Mouse (Mus musculus) hematopoietic stem cell, adult 5-6 weeks (primary cell): Measurements from ENCODE around the gene Ostc. TPM values are rescaled to one million over a fixed set of nuclear protein-coding genes. Genes with fewer than 3 reads are reported as not detected.

Experiments used
- ATAC-seq, 2 experiments: fragments of 125-278 bp in 1 of 2; replicated peaks in 1 of 2; 2 replicates each; pipeline ENCODE4 v1.8.0; 2016 to 2017; ENCODE audit warnings: inconsistent platforms in 2 of 2, mild to moderate bottlenecking in 2 of 2, moderate number of reproducible peaks in 2 of 2, low read depth in 1 of 2, moderate TSS enrichment in 1 of 2; ENCODE audit not compliant: low FRiP score in 2 of 2, poor library complexity in 2 of 2, severe bottlenecking in 2 of 2, insufficient read depth in 1 of 2, low TSS enrichment in 1 of 2
- total RNA-seq: library from RNA; stranded (forward); fragments of 172-1452, 232-1000 nt; gene quantifications from 2 replicates; pipeline ENCODE4 v1.2.3, GENCODE M21; 2017

The Ostc gene
- total RNA-seq: 127 and 143 TPM in 2 replicates

- ATAC-seq: peak; percentile 97 to 98
Measured at GRCm38 (mm10) chr3:130708967-130709924, at the start of gene Ostc. Gene Ostc, minus strand, starts transcription at chr3:130709444.

- ATAC-seq: no peak
Measured at GRCm38 (mm10) chr3:130758157-130758841, 49.1 kb upstream of the Ostc start.

- ATAC-seq: no peak
Measured at GRCm38 (mm10) chr3:130757117-130757852, 48.0 kb upstream of the Ostc start.

GRCm38 (mm10) chr3:130749206-130749605 is 40.0 kb upstream of the Ostc start:
- no peak for ATAC-seq

GRCm38 (mm10) chr3:130746673-130747619 is 37.7 kb upstream of the Ostc start:
- no peak for ATAC-seq

- no peak for ATAC-seq
Measured at GRCm38 (mm10) chr3:130737652-130738361, 28.6 kb upstream of the Ostc start.

GRCm38 (mm10) chr3:130736758-130737157 is 27.5 kb upstream of the Ostc start:
- no peak for ATAC-seq

- ATAC-seq: peak; percentile 92 to 98
Measured at GRCm38 (mm10) chr3:130730189-130730653, 21.0 kb upstream of the Ostc start, which contains the start of gene Rpl34. Gene Rpl34, minus strand, starts transcription at chr3:130730398.

GRCm38 (mm10) chr3:130729472-130730188 is 20.4 kb upstream of the Ostc start:
- peak; percentile 35 to 49; a peak in 3 of 4 replicates for ATAC-seq

GRCm38 (mm10) chr3:130727676-130728075 is 18.4 kb upstream of the Ostc start:
- no peak for ATAC-seq

GRCm38 (mm10) chr3:130727036-130727435 is 17.8 kb upstream of the Ostc start:
- no peak for ATAC-seq

GRCm38 (mm10) chr3:130725718-130726117 is 16.5 kb upstream of the Ostc start:
- no peak for ATAC-seq

- ATAC-seq: no peak
Measured at GRCm38 (mm10) chr3:130722733-130723478, 13.7 kb upstream of the Ostc start.

GRCm38 (mm10) chr3:130720225-130720624 is 11.0 kb upstream of the Ostc start:
- no peak for ATAC-seq

GRCm38 (mm10) chr3:130718871-130719270 is 9.6 kb upstream of the Ostc start:
- no peak for ATAC-seq
